Mouse (Mus musculus) embryonic fibroblast, embryonic 13.5 days (primary cell): Measurements from ENCODE around the gene Ncam2.

Experiments used
- CTCF ChIP-seq: IDR thresholded peaks from 2 replicates; pipeline ENCODE4 v1.5.1; 2011; ENCODE audit warnings: mild to moderate bottlenecking, control low read depth, low read length, moderate library complexity, borderline replicate concordance; ENCODE audit not compliant: insufficient read depth
- POLR2A ChIP-seq: IDR thresholded peaks from 2 replicates; pipeline ENCODE4 v1.6.1; 2011; ENCODE audit warnings: low read depth, mild to moderate bottlenecking, control low read depth, low read length, moderate library complexity

DNA sequence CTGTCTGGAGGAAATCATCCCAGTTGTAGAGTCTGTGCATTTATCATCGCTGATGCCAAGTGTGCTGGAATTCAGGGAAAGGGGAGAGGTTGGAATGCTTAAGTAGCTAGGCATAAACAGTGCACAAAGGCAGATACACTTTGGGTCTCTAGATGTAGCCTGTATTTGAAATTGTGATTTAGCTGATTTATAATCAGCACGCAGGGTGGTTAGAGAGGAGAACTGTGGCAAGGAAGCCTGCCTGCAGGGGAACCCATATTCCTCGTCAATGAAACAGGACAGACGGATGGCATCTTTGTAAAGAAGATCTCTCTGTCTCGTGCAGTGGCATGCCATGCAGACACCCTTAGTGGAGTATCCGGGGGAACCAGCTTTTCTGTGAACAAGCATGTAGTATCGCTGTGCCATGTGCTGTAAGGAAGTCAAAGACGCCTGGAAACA, 2.2 kb downstream of the Ncam2 start:
- TF ChIP-seq POLR2A (no peak), CTCF (no peak)
